Mouse (Mus musculus): ENCODE results near the gene Rnf212b.
A peak's percentile ranks its signal among the peaks of the same experiment; 100 is the strongest.
"Not testable (repeated sequence)": the region's sequence is repeated elsewhere in the genome, so short reads cannot be mapped to it uniquely, and the experiment has no call there.

Rnf212b gene

DNA sequence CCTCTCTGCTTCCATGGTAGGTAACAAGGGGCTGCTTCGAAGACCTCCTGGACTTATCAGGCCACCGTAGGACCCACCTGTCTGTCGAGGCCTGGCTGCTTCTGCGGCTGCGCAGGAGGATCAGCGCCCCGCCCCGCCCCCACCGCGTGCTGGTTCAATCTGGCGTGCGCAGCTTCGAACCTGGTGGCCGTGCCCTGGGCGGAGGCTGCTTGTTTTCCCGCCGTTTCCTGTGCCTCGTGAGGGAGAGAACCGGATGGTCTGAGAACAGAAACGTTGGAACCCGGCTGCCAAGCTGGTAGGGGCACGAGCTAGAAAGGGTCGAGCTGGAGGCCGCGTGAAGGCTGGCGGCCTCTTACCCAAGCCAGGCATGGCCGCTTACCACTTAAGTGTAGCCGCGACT, at the start of gene Rnf212b:
TSS of gene Rnf212b (plus strand) at position 151 of the 400 bp plus-strand sequence.
- no peak for DNase-seq (ENCODE audit: low spot score)

DNA sequence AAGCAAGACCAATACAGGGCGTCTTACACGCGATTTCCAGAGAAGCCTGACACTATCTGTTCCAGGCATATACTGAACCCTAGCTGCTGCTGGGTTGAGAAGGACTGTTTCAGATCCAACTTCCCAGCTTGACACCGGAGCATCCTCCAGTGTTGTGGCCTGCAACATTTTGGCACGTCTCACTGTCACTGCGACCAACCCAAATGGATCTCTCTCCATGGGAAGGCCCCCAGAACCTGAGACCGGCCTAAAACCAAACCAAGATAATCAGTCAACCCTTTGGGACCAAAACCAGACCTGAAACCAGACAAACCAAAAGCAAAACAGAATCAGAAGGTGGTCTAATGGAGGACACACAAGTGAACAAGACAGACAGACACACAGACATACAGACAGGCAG, 47.0 kb upstream of the Rnf212b start:
- DNase-seq (ENCODE audit: low spot score), result not testable (repeated sequence)

DNA sequence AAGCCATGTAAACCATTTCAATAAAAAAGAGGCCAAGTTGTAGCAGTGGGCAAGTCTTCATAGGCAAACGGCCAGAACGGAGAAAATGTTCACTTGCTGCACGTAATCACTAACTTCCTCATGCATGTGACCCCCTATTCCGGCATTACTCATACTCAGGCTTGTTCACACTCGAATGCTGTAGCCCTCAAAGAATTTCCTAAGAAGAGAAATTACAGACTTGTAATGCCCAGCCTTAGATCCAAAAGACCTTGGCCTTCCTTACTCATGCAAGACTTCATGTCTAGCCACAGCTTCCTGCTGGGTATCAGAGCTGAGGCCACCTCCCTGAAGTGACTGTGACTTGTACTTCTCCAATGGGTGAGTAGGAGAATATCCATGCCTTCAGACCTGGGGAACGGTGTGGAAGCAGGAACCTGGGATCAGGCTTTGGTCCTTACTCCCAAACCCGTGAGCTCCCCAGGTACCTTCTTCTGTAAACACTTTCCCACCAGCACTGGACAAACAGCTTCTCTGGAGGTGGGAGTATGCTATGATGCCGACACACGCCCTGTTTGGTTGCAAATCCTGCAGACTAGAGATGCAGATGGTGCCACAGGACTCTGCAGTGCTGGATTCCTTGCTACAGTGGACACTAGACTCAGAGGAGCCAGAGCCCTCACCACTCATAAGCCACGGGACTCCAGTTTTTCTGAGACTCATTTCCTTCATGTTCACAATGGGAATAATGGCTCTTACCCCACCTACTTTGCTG, 45.5 kb upstream of the Rnf212b start:
- no peak for DNase-seq (ENCODE audit: low spot score)

GRCm38 (mm10) chr14:54769068-54769425, 44.9 kb upstream of the Rnf212b start:
- DNase-seq (ENCODE audit: low spot score), result no peak

DNA sequence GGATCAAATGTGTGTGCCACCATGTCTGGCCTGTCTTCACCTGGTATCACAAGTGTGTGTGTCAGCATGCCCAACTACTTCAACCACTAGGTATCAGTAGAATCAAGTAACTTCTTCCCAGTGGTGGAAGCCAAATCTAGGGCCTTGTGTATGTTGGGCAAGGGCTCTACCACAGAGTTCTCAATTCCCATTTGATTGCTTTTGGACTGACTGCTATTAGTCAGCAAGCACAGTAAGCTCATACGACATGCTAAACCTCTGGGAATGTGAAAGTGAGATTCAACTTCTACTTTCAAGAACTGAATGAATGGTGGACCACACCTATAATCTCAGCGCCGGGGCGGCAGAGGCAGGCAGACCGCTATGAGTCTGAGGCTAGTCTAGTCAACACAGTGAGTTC, 43.6 kb upstream of the Rnf212b start:
- DNase-seq (ENCODE audit: low spot score), result no peak

GRCm38 (mm10) chr14:54772333-54772856, 41.5 kb upstream of the Rnf212b start:
- DNase-seq (ENCODE audit: low spot score), result no peak

DNA sequence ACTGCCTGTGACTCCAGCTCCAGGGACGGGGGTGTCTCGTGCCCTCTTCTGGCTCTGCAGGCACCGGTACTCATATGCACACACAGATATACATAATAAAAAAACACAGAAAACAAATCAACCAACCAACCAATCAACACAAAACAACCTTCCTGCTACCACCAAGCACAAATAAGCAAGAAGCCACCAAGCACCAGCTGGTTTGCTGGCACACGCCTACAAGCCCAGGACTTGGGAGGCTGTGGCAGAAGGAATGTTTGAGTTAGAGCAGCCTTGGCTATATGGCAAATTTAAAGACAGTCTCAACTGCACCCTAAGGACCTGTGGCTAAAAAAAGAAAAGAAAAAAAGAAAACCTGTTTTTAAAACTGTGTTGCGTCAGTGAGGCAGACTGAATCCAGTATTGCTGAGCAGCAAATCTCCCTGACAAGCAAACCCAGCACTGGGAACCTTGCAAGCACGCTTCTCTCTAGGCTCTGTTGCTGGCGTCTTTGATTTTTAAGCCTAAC, 38.4 kb upstream of the Rnf212b start:
- DNase-seq (ENCODE audit: low spot score), result no peak

DNA sequence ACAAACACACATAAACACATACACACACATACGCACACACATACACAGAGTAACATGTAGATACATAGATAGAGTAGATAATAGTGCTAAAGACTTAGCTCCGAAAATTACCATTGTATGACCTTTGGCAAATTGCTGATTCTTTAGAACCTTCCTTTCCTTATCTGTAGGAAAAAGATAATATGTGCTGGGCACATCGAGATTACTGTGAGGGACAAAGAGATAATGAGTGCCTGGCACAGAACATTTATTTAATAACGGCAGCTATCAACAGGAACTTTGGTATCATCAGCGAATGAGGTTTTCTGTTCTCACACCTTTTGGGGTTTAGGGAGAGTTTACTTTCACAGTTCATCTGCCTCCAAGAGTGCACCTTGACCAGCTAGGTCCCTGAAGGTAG, 37.2 kb upstream of the Rnf212b start:
- no peak for DNase-seq (ENCODE audit: low spot score)

- DNase-seq (ENCODE audit: low spot score), result no peak
Observed at GRCm38 (mm10) chr14:54777893-54778292, 36.0 kb upstream of the Rnf212b start.

GRCm38 (mm10) chr14:54780084-54780483, 33.9 kb upstream of the Rnf212b start:
- DNase-seq (ENCODE audit: low spot score), result no peak

DNA sequence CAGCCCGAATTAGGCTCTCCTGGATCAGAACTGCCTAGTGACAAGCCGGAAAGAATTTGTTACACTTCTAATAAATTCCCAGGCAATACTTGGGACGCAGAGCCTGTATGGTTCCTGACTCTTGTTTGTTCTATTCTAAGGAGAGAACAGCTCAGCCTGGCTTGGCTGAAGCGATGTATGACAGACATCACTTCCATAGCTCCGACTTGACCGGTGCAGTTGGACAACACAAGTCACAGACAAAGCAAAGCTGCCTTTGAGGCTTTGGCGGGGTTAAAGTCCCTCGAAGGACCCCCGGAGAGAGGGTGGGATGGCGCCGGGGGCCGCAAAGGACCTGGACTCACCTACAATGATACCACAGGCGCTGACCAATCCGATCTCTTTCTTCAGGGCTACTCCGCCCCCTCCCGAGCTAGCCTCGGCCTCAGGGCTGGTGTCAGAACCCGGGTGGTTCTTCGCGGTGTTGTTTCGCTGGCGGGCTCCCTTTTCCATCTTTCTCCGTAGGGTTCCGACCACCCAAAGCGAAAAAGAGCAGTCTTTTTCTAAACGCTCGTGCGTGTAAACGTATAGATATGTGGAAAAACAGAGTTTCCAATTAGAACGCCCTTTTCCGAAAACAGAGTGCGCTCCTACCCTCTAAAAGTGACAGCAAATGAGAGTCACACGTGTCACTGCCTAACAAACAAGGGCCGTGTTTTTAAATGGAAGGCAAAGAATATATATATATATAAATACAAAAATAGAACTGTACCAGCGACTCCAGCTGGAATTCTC, 32.9 kb upstream of the Rnf212b start:
- peak; percentile 43 for DNase-seq (ENCODE audit: low spot score)

- DNase-seq (ENCODE audit: low spot score), result peak; percentile 53
Observed at GRCm38 (mm10) chr14:54781610-54782365, 32.2 kb upstream of the Rnf212b start, which contains the start of gene Slc7a8. Gene Slc7a8, minus strand, starts transcription at chr14:54781946.

- DNase-seq (ENCODE audit: low spot score), result no peak
Observed at GRCm38 (mm10) chr14:54782971-54783370, 31.0 kb upstream of the Rnf212b start.

DNA sequence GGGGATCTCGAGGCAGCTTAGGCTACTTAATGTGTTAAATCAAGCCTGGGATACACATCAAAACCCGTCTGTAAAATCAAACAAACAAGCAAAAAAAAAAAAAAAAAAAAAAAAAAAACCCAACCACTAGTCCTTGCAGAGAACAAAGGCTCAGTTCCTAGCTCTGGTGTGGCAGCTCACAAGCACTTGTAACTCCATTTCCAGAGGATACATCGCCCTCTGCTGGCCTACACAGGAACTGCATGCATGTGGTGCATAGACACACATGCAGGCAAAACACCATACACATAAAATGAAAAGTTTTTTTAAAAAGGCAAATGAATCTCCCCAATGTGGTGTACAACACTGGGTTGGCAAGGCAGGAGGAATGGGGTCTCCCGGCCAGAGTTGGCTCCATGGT, 28.0 kb upstream of the Rnf212b start:
- peak; percentile 64 for DNase-seq (ENCODE audit: low spot score)

GRCm38 (mm10) chr14:54786489-54786888, 27.5 kb upstream of the Rnf212b start:
- DNase-seq (ENCODE audit: low spot score), result no peak

GRCm38 (mm10) chr14:54787226-54787625, 26.7 kb upstream of the Rnf212b start:
- DNase-seq (ENCODE audit: low spot score), result no peak

DNA sequence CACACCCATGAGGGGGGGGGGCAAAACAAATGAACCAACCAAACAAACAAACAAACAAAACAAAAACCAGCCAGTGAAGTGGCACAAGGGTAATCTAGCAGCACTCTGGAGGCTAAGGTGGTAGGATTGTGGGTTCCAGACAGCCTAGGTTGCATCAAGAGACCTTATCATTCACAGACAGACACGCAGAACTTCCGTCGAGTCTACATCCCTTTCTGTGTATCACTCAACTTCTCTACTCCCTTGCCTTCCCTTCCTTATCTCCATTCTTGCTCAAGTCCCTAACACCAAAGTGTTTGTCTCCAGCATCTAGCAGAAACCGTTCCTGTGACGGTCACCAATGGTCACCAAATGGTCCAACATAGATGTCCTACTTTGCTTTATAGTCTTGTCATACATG, 25.7 kb upstream of the Rnf212b start:
- no peak for DNase-seq (ENCODE audit: low spot score)

GRCm38 (mm10) chr14:54792166-54792565, 21.8 kb upstream of the Rnf212b start:
- DNase-seq (ENCODE audit: low spot score), result no peak

DNA sequence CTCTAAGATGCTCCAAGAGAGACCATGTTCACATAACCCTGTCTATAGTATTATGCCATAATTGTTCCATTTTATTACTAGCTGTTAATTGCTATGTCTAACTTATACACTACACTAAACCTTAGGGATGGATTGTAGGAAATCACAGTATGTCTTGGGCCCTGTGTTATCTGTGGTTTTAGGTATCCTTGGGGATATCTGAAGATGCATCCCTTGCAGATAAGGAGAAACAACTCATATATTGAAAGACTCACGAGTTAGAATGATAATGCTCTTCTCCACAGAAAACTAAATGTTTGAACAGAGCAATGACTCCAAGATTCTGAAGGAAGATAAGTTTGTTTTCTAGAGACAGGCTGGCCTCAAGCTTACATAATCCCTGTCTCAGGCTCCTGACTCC, 20.6 kb upstream of the Rnf212b start:
- no peak for DNase-seq (ENCODE audit: low spot score)

GRCm38 (mm10) chr14:54793894-54794830, 19.8 kb upstream of the Rnf212b start:
- DNase-seq (ENCODE audit: low spot score), result no peak

- DNase-seq (ENCODE audit: low spot score), result no peak
Observed at GRCm38 (mm10) chr14:54795901-54796300, 18.0 kb upstream of the Rnf212b start.
